Mouse (Mus musculus): ENCODE measurements around the gene Camk2b.
"Not testable (repeated sequence)": the region's sequence is repeated elsewhere in the genome, so short reads cannot be mapped to it uniquely, and the experiment has no call there.

The Camk2b gene

DNA sequence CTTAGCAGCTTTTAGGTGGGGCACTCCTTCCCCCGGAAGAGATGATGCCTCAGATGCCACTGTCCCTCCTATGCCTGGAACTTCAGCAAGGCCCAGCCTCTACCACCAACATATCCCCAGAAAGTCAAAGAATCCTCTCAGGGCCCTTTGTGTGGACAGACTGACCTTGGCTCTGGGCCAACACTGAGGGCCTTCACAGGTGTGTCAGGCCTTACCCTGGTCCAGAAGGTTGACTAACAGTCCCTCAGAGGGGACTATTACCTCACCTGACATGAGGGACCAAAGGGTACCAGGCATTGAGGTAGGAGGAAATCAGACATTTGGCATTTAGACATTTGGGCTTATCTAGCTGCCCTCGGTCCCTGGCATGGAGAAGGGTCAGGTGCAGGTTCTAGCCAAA, 86.1 kb downstream of the Camk2b start:
- no peak for DNase-seq

DNA sequence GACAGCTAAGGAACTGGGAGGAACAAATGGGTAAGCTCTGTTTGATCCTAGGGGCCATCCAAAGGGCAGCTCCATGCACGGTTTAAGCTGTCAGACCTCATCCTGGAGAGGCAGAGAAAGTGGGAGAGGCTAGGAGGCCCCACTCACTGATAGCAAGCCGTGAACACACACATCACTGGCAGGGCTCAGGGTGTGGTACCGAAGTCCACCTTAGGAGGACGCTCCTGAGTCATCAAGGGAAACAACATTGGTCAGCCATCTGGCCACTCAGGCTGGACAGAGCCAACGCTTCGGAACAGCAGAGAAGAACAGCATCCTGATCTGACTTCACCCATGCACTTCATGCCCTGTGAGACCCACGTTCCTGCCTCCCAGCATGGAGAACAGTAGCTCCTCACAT, 87.1 kb downstream of the Camk2b start:
- no peak for DNase-seq

DNA sequence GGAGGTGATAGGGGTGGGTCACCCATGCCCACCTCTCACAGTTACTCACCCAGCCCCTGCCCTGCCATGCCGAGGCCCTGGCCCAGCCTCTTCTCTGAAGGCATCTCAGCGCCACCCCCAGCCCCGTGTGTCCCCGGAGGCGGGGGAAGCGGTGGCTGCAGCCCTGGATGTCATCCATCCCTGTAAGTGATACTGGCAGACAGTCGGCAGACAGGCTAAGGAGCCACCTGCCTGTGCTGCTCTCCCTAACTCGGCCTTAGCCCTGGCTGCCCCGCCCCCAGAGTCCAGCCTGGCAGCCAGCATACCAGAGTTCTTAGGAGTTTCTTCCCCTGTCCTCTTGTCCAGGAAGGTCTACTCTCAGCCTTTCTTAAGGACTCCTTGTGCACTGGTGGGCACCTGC, 90.1 kb downstream of the Camk2b start:
- no peak for DNase-seq

DNA sequence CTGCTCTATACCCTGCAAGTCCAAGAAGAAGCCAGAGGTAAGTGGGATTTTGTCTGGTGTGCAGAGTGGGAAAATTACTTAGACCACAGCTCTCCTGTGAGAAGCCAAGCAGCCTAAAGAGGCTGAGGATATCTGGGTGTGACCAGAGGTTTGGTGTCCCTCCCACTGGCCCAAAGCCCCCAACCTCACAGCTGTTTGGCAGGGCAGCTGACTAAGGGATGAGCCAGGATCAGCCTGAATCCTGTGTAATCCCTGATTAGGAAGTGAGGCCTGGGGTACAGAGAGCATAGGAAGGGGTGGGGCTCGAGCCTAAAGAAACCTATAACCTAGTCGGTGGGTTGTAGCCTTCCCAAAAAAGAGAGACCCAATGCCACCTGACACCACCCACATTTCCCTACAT, 91.1 kb downstream of the Camk2b start:
- no peak for DNase-seq

GRCm38 (mm10) chr11:5974053-5974452, 92.1 kb downstream of the Camk2b start:
- no peak for DNase-seq

- DNase-seq = no peak
Observed at GRCm38 (mm10) chr11:5973151-5973550, 93.0 kb downstream of the Camk2b start.

DNA sequence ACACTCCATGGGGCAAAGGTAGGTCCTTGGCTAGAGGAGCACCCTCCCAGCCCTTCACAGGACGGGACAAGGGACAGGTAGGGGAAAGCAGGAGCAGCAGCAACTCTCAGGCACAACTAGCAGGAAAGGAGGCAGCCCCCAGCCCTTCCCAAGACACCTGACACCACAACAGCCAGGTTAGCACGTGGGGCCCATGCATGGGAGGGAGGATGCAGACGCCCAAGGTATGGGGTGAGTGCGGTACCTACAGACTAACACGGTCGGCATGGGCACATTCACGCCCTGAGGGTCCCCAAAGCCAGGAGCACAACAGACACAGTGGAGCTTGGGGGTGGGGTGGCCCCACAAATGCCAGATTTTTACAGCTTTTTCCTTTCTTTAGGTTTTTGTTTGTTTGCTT, 95.0 kb downstream of the Camk2b start:
- DNase-seq = no peak

GRCm38 (mm10) chr11:5968223-5968622, 97.9 kb downstream of the Camk2b start:
- no peak for DNase-seq

- DNase-seq = no peak
Observed at GRCm38 (mm10) chr11:5966751-5967150, 99.4 kb downstream of the Camk2b start.

GRCm38 (mm10) chr11:5965865-5966264, 100.3 kb downstream of the Camk2b start:
- DNase-seq = no peak

DNA sequence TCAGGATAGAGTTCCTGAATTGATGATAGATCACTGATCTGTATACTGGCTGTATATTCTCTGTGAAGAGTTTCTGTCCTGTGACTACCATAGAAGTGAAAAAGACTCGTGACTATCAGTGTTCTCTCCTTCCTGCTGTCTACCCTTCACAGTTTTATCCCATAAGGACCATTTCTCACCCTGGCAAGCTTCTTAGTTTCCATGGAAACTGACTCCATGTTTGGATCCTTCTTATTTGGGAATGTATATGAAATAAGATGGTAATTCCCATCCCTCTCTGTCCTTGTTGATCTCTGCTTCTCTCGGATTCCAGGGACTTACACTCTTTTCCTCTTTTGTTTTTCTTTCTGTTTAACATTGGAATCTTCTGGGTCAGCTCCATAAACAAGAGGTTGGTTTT, 106.1 kb downstream of the Camk2b start:
- DNase-seq = no peak

GRCm38 (mm10) chr11:5955546-5956276, 110.5 kb downstream of the Camk2b start, which contains the start of gene Ykt6:
Gene Ykt6 (plus strand): TSS chr11:5955693.
- DNase-seq = peak; percentile 97 to 98

DNA sequence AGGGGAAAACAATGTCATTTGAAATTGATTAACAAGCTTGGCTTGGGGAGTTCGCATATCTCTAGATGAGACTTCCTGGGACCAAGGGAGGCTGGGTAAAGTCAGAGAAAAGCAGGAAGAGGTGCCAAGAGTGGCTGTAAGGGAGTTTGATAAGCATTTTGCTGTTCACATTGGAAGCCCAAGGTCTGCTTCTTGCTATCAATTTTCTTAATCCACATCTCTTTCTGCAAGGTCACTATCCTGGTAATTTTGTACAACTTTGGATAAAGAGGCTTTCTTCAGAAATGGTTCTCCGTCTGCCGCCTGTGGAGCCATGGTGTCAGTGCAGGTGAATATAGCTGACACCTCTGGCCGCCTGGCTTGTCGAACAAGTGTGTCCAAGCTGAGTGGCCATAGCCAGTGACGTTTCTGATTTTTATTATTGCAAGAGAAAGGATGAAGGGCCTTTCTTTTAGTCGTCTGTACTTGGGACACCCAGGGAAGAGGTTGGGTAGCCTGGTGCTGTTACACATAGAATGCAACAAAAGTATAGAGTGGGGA, 111.1 kb downstream of the Camk2b start:
- peak; percentile 53 for DNase-seq

GRCm38 (mm10) chr11:5954435-5954834, 111.7 kb downstream of the Camk2b start:
- no peak for DNase-seq

DNA sequence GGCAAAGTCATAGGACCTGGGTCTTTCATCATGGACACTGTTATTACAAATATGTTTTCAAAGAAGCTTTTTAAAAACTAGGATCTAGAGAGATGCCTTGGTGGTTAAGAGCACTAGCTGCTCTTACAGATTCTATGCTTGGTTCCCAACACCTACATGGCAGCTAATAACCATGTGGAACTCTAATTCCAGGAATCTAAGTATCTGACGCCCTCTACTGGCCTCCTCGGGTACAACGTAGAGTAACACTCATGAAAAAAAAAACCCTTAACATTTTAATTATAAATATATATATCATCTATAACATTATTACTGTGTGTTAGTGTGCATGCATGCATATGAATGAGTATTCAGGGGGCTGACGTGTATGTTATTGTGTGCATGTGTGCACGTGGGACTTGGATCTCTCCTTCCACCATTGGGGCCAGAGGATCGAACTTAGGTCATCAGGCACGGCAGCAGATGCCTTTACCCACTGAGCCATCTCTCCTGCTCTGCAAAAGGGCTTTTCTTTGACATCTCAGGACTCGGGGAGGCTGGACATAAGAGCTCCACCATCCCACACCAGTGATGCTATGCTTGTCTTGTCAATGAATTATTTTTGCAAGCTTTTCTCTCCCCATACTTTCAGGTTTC, 112.9 kb downstream of the Camk2b start:
- DNase-seq = peak in 1 of 2 experiments; percentile 23

DNA sequence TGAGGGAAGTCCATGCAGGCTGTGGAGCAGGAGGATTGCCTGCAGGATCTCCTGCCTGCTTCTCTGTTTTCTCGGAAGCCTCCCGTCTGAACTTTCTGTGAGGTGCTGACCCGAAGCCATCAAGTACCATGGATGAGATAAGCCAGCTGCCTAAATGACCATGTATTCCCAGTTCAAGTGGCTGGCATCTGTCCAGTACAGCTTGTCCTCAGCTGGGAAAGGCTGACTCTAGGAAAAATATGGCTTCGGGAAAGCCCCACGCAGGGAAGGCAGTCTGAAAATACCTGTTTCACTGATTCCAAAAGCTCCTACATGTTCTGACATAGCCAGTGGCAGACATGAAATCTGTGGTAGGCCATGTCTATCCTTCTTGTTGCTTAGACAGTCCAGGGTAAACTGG, 113.7 kb downstream of the Camk2b start:
- DNase-seq = peak; percentile 53 to 65

- DNase-seq = peak; percentile 8 to 33
Observed at GRCm38 (mm10) chr11:5949586-5950352, 116.4 kb downstream of the Camk2b start, which contains the start of gene Gck. Gene Gck (minus strand): TSS chr11:5950081.

DNA sequence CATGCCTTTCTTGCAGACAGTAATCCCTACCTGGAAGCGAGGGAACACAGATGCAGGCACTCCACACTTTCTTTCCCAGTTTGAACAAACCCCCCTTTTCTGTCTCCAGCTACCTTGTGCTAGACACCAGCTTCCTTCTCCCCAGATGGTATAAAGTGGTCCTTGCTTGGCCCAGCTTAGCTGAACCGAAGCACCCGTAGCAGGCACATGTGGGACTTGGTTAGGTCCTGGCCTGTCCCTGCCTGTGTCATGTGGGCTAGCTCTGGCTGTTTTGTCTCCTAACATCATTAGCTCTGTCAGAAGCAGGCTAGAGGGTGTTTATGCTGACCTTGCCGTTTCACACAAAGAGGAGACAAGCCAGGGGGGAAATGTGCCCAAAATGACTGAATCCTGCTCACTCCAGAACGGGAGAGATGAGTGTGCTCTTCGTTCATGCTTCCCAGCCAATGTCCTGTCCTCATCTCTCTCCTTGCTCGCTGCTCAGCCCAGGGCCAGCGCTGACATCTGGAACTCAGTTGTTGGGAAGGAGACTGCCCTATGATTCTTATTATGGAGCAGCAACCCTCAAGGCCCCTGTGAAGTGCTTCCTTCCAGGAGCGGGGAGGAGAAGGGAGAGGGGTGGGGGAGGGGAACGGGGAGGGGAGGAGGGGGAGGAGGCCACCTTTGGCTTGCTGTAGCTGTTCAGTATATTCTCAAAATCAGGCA, 117.5 kb downstream of the Camk2b start:
- no peak for DNase-seq

DNA sequence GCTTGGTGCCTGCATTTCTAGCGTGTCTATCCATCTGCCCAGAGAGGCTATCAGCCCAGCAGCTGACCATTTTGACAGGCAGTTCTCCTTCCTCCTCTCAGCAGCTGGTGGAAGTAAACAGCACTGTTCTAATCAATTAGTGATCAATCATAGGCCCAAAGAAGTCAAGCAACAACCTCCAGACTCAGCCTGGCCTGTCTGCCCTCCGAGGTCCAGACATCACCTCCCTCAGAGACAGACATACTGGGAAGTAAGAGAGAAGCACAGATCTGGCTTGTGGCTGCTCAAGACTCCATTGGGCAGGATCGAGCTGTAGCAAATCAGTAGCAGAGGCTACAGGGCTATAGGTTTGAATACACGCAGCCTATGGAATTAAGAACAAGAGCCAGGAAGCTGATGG, 118.4 kb downstream of the Camk2b start:
- DNase-seq = no peak

- no peak for DNase-seq
Observed at GRCm38 (mm10) chr11:5945096-5945495, 121.1 kb downstream of the Camk2b start.

GRCm38 (mm10) chr11:5942966-5943365, 123.2 kb downstream of the Camk2b start:
- no peak for DNase-seq

GRCm38 (mm10) chr11:5934531-5934930, 131.6 kb downstream of the Camk2b start:
- not testable (repeated sequence) for DNase-seq

- DNase-seq = not testable (repeated sequence)
Observed at GRCm38 (mm10) chr11:5931947-5932346, 134.2 kb downstream of the Camk2b start.

Measured in lung, adult 18-20 months (tissue).